In genomic region chr16:25066822-25067221, GRCm38 (mm10) we compare ENCODE assay signal across 12 mouse cellular contexts.
A peak's percentile ranks its signal among the peaks of the same experiment; 100 is the strongest.
DNase-seq lines count a peak whose midpoint lies in the region; ATAC-seq and TF ChIP-seq lines count a peak whose summit lies in the region.
"Had no signal": no experiment of that assay in that cellular context is flagged by ENCODE, and none has a peak within 500 bp of the region (broad histone marks: within the 10 kb centered on the region; RNA-seq: fewer than 3 reads in every experiment).

No protein-coding gene starts in this region.

- H3K4me2 ChIP-seq in stomach, embryonic 15.5 days: no peak overlapping the region
- H3K4me2 ChIP-seq in stomach, postnatal 0 days (replicated peaks; ENCODE audit: low read depth): no peak overlapping the region
- H3K4me2 ChIP-seq in intestine, postnatal 0 days (replicated peaks; ENCODE audit: low read depth): no peak overlapping the region
- H3K4me2 ChIP-seq in liver, postnatal 0 days (ENCODE audit: low read depth, low read length): no peak overlapping the region
- H3K4me2 ChIP-seq: heart, embryonic 13.5 days; hindbrain, embryonic 13.5 days had no signal

- H3K27me3 ChIP-seq in stomach, embryonic 15.5 days (replicated peaks): no peaks in the 10 kb centered on the region
- H3K27me3 ChIP-seq in stomach, postnatal 0 days (ENCODE audit: control insufficient read depth, insufficient read depth, low read length): no peaks in the 10 kb centered on the region
- no peaks in the 10 kb centered on the region for H3K27me3 ChIP-seq in intestine, postnatal 0 days (replicated peaks; ENCODE audit: control insufficient read depth, insufficient read depth, low read length)
- no peaks in the 10 kb centered on the region for H3K27me3 ChIP-seq in liver, postnatal 0 days (ENCODE audit: insufficient read depth, low read length)
- H3K27me3 ChIP-seq: heart, embryonic 13.5 days had no signal

- no peaks in the 10 kb centered on the region for H3K9me3 ChIP-seq in stomach, embryonic 15.5 days
- H3K9me3 ChIP-seq in stomach, postnatal 0 days (ENCODE audit: control insufficient read depth, low read length): no peaks in the 10 kb centered on the region
- H3K9me3 ChIP-seq in intestine, postnatal 0 days (ENCODE audit: control insufficient read depth): no peaks in the 10 kb centered on the region
- no peaks in the 10 kb centered on the region for H3K9me3 ChIP-seq in liver, postnatal 0 days (ENCODE audit: low read length)
- H3K9me3 ChIP-seq: heart, embryonic 13.5 days; hindbrain, embryonic 13.5 days had no signal

- H3K4me1 ChIP-seq in stomach, embryonic 15.5 days: peaks cover 9% of the 10 kb centered on the region; the same call in 1 of the 2 replicates
- no peaks in the 10 kb centered on the region for H3K4me1 ChIP-seq in stomach, postnatal 0 days (replicated peaks; ENCODE audit: control insufficient read depth, insufficient read depth)
- H3K4me1 ChIP-seq in intestine, postnatal 0 days (replicated peaks; ENCODE audit: control insufficient read depth, insufficient read depth, low read length): no peaks in the 10 kb centered on the region
- H3K4me1 ChIP-seq in liver, postnatal 0 days (ENCODE audit: insufficient read depth): peaks cover 5% of the 10 kb centered on the region; the same call in 1 of the 2 replicates
- H3K4me1 ChIP-seq: hindbrain, embryonic 13.5 days had no signal

- 33% methylated on average over 7 of the region's 7 CpGs for WGBS in stomach, embryonic 15.5 days
- WGBS in stomach, postnatal 0 days: 34% methylated on average over 7 of the region's 7 CpGs
- WGBS in intestine, postnatal 0 days: 24% methylated on average over 7 of the region's 7 CpGs
- 36% methylated on average over 7 of the region's 7 CpGs for WGBS in liver, postnatal 0 days (ENCODE audit: insufficient replicate concordance)

- intact Hi-C loops in left cerebral cortex, postnatal 14 days (cut with DNase I): loop anchor here (10.0 kb wide), 1 partner anchor 198 kb away; no protein-coding TSS in a partner anchor

- DNase-seq in heart, adult 9 months (ENCODE audit: low spot score in 2 of 2): peak; percentile 60 to 65
- DNase-seq in heart, postnatal 4 days: no peak
- no peak for DNase-seq in stomach, postnatal 0 days (ENCODE audit: low spot score)
- DNase-seq in liver, postnatal 0 days: no peak
- no peak for DNase-seq in left cerebral cortex, postnatal 14 days (ENCODE audit: low spot score in 2 of 2)
- DNase-seq: adrenal gland, postnatal 14 days; liver had no signal

- TF ChIP-seq CTCF in stomach, postnatal 0 days (IDR thresholded peaks at IDR 0.05; ENCODE audit: low read depth): no peak
- no peak for TF ChIP-seq CTCF in intestine, postnatal 0 days (IDR thresholded peaks at IDR 0.05; ENCODE audit: low read depth)
- TF ChIP-seq CTCF in liver, postnatal 0 days (IDR thresholded peaks at IDR 0.05; ENCODE audit: low read depth): no peak

- H3K9ac ChIP-seq in stomach, embryonic 15.5 days: no peak overlapping the region
- no peak overlapping the region for H3K9ac ChIP-seq in stomach, postnatal 0 days (ENCODE audit: low read length)
- no peak overlapping the region for H3K9ac ChIP-seq in intestine, postnatal 0 days (ENCODE audit: low read depth, low read length)
- H3K9ac ChIP-seq in liver, postnatal 0 days (replicated peaks): no peak overlapping the region
- H3K9ac ChIP-seq: heart, embryonic 13.5 days; hindbrain, embryonic 13.5 days had no signal

- H3K27ac ChIP-seq in stomach, embryonic 15.5 days: peak overlapping the region; percentile 35; the same call in 1 of the 2 replicates
- H3K27ac ChIP-seq in stomach, postnatal 0 days (replicated peaks): no peak overlapping the region; the same call in 1 of the 2 replicates
- no peak overlapping the region for H3K27ac ChIP-seq in intestine, postnatal 0 days (ENCODE audit: low read depth, low read length)
- no peak overlapping the region for H3K27ac ChIP-seq in liver, postnatal 0 days (ENCODE audit: low read depth)
- H3K27ac ChIP-seq: heart, embryonic 13.5 days; hindbrain, embryonic 13.5 days had no signal

- no peak for ATAC-seq in stomach, embryonic 15.5 days (ENCODE audit: insufficient read depth, low FRiP score, low read depth)
- no peak; the same call in 1 of the 2 replicates for ATAC-seq in stomach, postnatal 0 days (ENCODE audit: low FRiP score, low TSS enrichment)
- ATAC-seq in intestine, postnatal 0 days: 0 out of 2 replicates have a peak, but pooled peaks have one; percentile 32
- ATAC-seq in liver, postnatal 0 days: no peak
- ATAC-seq: forebrain, embryonic 16.5 days had no signal

- H3K4me3 ChIP-seq in stomach, embryonic 15.5 days (replicated peaks): no peak overlapping the region
- no peak overlapping the region for H3K4me3 ChIP-seq in stomach, postnatal 0 days (ENCODE audit: low read depth, low read length)
- no peak overlapping the region for H3K4me3 ChIP-seq in intestine, postnatal 0 days (ENCODE audit: low read depth, low read length)
- no peak overlapping the region for H3K4me3 ChIP-seq in liver, postnatal 0 days (ENCODE audit: low read depth, low read length)
- H3K4me3 ChIP-seq: heart, embryonic 13.5 days; hindbrain, embryonic 13.5 days had no signal

- H3K36me3 ChIP-seq in stomach, embryonic 15.5 days: no peaks in the 10 kb centered on the region
- H3K36me3 ChIP-seq in stomach, postnatal 0 days (ENCODE audit: control insufficient read depth, insufficient read depth, low read length): no peaks in the 10 kb centered on the region
- H3K36me3 ChIP-seq in intestine, postnatal 0 days (ENCODE audit: control insufficient read depth, insufficient read depth): no peaks in the 10 kb centered on the region
- no peaks in the 10 kb centered on the region for H3K36me3 ChIP-seq in liver, postnatal 0 days (replicated peaks; ENCODE audit: insufficient read depth, low read length)
- H3K36me3 ChIP-seq: heart, embryonic 13.5 days; hindbrain, embryonic 13.5 days had no signal

- no peak for TF ChIP-seq EP300 in stomach, postnatal 0 days (optimal IDR thresholded peaks at IDR 0.05)
- no peak for TF ChIP-seq EP300 in liver, postnatal 0 days (IDR thresholded peaks at IDR 0.05; ENCODE audit: low read depth)

Comparison
In these comparisons a context has a peak if more than half of its experiments do, and no peak if none do; other contexts are left out.
1. DNase-seq: peak in heart, adult 9 months (2 of 2); none in heart, postnatal 4 days (single experiment), stomach, postnatal 0 days (single experiment), liver, postnatal 0 days (single experiment) and left cerebral cortex, postnatal 14 days (0 of 2).